Comparison of ENCODE assay signal across 8 mouse cellular contexts in the genomic region with DNA sequence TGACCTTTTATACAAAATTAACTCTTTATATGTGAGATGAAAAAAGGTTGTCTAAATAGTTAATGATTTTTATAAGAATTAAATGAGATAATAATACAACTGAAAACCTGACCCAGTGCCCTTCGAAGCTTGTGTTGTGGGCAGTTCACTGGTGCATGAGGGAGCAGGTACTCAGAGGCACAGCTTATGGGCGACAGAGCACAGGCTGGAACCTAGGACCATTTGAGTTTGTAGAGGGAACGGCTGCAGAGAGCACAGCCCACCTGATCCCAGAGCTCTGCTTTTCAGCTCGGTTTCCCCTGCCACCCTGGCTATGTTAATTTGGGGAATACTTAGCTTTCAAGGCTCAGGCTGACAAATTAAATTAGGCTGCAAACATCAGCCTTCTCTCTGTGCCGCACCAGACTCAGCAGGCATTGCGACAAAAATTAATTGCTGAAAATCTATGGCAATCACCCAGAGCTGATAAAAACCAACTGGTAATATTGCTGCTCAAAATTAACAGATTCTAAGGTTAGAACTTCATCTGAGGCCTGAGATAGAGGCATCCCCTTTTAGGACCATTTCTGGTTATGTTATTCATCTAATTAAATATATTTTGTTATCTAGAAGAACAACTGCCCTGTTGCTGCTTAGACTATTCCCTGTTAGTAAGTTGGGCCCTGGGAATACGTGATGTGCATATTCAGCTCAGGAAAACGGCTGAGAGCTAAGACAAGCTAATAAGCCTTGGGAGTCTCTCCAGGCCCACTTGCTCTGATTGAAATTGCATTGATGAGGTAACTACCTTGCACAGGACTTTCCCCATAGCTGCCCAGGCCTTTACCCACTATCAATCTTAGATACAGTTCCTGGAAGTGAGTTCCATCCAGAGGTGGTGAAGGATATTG. TPM values are rescaled to one million over a fixed set of nuclear protein-coding genes. Genes with fewer than 3 reads are reported as not detected.
"Had no signal": no experiment of that assay in that cellular context is flagged by ENCODE, and none has a peak within 500 bp of the region (broad histone marks: within the 10 kb centered on the region; RNA-seq: fewer than 3 reads in every experiment).

No protein-coding gene starts in this region.

RNA-seq across cellular contexts. Expression of gene Tacr1, which starts 50.3 kb away (rescaled TPM):
- total RNA-seq: liver, adult 2 months; megakaryocyte progenitor cell, adult 5-6 weeks; monocyte, adult 5-6 weeks; neutrophil, adult 5-6 weeks had no signal
- polyA plus RNA-seq: liver, adult 2 months; liver, embryonic 13.5 days; liver, embryonic 16.5 days; myocyte; testis, adult 2 months had no signal
